Mouse (Mus musculus) natural killer cell, adult 2 months (primary cell): Measurements from ENCODE around the gene Olfr1126.
"Not testable (repeated sequence)": the region's sequence is repeated elsewhere in the genome, so short reads cannot be mapped to it uniquely, and the experiment has no call there.

Source experiments
- DNase-seq, 2 experiments: peaks; one replicate each; pipeline ENCODE4 v3.0.0; 2022; ENCODE audit warnings: low spot score in 2 of 2

The Olfr1126 gene

DNA sequence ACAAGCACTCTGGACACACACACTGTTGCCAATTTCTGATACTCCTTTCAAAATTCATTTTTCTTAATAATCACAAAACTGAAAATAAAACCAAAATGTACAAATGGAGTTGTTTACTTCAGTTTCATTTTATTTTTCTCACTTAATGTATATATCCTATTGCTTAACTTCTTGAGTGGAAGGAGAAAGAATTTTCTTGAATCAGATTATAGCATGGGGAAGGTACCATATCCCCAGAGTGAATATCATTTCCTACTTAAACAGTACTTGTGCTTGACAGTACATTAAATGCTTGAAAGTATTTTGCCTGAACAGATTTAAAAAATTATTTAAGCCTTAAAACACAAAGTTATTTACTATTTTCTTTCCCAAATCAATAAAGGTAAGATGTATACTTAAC, at the start of gene Olfr1126:
Gene Olfr1126, plus strand, starts transcription at position 301 of the 400 bp plus-strand sequence.
- no peak for DNase-seq

DNA sequence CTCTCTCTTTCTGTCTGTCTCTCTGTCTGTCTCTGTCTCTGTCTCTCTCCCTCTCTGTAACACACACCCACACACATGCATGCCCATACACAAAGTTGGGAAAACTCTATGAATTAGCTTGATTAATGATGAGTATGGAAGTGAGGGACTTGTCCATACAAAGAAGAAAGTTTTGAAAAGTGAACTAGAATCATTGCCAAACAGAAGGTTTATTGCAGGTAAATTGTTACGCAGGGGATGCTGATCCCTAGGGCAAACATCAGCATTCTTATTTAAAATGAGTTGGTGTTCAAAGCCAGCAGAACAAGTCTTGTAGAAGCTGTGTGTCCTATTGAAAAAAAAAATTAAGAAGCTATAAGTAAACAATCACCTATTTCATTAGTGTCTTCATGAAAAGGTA, 37.4 kb upstream of the Olfr1126 start, which contains the start of gene Olfr1123:
Gene Olfr1123, plus strand, starts transcription at position 301 of the 400 bp plus-strand sequence.
- no peak for DNase-seq

DNA sequence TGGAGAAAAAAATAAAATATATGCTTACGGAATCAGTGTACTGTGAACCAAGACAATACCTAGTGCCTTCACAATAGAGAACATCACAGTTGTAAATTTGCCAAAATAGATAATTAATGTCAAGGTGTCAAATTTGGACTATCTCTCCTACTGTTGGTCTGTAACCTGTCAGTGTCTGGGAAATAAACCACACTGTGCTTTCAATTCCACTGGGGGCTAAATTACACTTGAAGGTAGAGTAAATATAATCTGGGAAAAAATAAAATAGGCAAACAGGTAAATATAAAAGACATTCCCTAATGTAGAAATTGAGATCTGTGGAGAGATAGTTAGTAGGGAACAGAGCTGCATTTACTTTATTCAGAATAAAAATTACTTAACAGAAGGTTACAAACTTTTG, 23.8 kb upstream of the Olfr1126 start, which contains the start of gene Olfr1124:
Gene Olfr1124, plus strand, starts transcription at position 301 of the 400 bp plus-strand sequence.
- no peak for DNase-seq

DNA sequence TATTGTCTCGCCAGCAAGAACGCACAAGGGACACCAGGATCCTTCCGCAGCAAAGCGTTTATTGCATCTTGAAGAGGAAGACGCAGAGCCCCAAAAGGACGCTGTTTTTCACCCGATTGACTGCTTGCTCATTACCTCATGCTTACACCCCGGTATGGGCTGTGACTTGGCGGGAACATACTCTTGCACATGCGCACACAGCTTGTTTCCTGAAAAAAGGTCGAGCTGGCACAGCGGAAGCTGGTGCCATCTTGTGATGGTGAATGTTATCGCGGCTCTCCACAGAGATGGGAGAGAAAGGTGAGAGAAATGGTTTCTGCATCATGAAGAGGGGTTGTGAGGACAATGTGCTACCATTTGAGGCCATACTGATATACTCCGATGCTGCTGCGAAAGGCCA, 16.0 kb upstream of the Olfr1126 start:
- no peak for DNase-seq

DNA sequence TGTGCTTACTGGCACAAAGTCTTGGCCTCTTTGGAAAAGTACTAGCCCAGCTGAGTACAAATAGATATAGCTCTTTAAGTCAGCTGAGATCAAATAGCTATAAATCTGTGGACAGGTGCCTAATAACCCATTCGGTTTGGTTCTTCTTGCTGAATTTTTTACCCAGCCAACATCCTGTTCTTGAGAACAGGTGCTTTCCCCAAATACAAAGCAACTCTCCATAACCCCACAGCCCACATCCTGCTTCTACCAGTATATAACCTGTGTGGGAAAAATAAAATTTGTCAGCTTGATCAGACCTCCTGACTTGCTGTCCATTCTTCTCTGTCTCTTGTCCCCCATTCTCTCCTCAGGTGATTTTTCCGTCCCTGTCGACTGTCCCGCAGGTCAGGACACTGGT, 8.0 kb downstream of the Olfr1126 start:
- no peak for DNase-seq

DNA sequence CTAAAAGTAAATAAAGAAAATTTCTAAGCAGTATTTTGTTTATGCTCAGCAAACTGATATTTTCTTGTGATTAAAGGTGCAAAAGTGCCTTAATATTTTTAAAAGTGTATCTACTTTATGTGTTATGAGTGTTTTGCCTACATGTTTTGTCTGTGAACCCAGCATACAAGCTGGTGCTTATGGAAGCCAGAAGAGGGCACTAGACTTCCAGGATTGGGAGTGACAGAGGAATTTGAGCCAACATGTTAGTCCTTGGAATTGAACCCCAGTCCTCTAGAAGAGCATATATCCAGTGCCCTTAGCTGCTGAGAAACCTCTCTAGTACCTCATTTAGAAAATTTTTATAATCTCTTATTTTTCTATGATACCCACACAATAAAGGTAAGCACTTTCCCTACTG, 26.4 kb downstream of the Olfr1126 start:
- DNase-seq: no peak

DNA sequence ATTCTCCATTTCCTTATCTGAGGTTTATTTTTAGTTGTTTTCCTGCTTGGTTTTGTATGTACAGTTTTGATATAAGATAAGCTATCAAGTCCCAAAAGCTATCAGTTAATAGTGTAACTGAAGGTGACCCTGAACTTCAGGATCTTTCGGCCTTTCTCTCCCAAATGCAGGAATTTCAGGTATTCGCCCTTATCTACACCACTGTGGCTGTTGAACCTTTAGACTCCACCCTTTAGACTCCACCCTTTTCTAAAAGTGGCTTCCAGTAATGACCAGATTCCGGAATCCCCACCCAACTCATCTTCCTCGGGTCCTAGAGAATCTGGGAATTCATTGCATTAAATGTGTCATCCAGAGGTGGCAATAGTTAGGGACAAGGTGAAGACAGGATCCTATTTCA, 27.4 kb downstream of the Olfr1126 start:
- DNase-seq: no peak

DNA sequence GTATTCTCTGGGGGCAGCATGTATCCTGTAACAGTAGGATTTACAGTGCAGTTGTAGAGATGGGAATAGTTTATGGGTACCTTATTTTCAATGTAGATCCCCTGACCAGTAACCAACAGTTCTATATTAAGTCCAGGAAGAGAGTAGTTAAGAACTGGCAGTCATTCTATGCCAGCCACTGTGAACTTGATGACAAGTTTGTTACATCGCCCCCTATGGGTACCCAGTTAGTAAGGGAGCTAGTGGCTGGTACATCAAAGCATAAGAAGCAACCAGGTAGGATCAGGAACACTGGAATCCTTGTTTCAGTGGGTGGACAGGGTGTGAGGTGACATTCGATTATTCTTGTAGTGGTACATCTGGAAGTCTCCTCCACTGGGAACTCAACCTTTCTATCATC, 28.5 kb downstream of the Olfr1126 start:
- DNase-seq: no peak

DNA sequence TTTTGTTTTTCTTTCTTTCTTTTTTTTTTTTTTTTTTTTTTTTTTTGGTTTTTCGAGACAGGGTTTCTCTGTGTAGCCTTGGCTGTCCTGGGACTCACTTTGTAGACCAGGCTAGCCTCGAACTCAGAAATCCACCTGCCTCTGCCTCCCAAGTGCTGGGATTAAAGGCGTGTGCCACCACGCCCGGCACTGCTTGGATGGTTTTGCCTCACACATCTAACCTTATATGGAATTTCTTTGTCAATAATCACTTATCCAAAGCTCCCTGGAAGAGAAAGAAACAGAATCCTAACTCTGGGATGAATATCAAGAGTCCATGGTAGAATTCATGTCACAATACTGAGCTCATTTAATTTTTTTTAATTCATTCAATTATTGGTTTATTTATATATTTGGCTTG, 43.2 kb downstream of the Olfr1126 start, which contains the start of gene Pramel7:
Gene Pramel7, minus strand, starts transcription at position 101 of the 400 bp plus-strand sequence.
- DNase-seq: not testable (repeated sequence)

DNA sequence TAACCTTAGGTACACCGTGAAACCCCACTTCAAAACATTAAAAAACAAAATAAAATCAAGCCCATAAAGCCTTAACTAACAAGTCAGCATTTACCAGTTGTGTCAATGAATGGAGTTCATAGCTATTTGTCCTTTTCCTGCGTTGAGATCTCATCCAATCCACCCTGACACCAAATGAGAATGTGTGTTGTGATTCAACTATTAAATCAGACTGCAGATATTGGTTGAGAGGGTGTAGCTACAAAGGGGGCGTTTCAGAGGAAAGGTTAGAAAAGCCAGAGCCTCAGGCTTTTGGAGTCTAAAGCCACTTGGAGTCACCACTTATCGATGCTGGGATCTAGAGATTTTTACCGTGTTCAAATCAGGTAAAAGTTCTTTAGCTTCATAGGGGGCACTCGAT, 52.5 kb downstream of the Olfr1126 start, which contains the start of gene Pramel6:
Gene Pramel6, plus strand, starts transcription at position 301 of the 400 bp plus-strand sequence.
- no peak for DNase-seq
